Mouse (Mus musculus): ENCODE data around the gene Tmprss6. TPM values are rescaled to one million over a fixed set of nuclear protein-coding genes. Genes with fewer than 3 reads are reported as not detected.

Tmprss6 gene
- polyA plus RNA-seq (2015; fragmentation: Nextera tagmentation; extraction: Ambion mirVana) = 0.15 and 0.28 TPM in 2 replicates

GRCm38 (mm10) chr15:78468379-78468937 is at the start of gene Tmprss6:
Gene Tmprss6, minus strand, starts transcription at chr15:78468634.
- 87% methylated on average over 7 of the region's 7 CpGs for WGBS
- H3K4me1 ChIP-seq (replicated peaks) = no peaks in the 10 kb centered on the region
- H3K4me3 ChIP-seq = no peak within 1 kb of the TSS
- H3K9me3 ChIP-seq = no peaks in the 10 kb centered on the region
- no peak within 1 kb of the TSS for H3K9ac ChIP-seq
- ATAC-seq (ENCODE audit: low read depth) = no peak
- H3K27ac ChIP-seq (replicated peaks) = no peak within 1 kb of the TSS
- H3K36me3 ChIP-seq = no peaks in the 10 kb centered on the region
- no peaks in the 10 kb centered on the region for H3K27me3 ChIP-seq
- H3K4me2 ChIP-seq = no peak within 1 kb of the TSS

- 75% methylated on average over 7 of the region's 7 CpGs for WGBS
- Histone ChIP-seq H3K9ac (no peak overlapping the region), H3K9me3 (no peaks in the 10 kb centered on the region), H3K27me3 (no peaks in the 10 kb centered on the region), H3K36me3 (no peaks in the 10 kb centered on the region), H3K4me3 (no peak overlapping the region), H3K4me1 (replicated peaks) (no peaks in the 10 kb centered on the region; the same call in 1 of the 2 replicates), H3K4me2 (no peak overlapping the region), H3K27ac (replicated peaks) (no peak overlapping the region)
- no peak for ATAC-seq (ENCODE audit: low read depth)
Measured at GRCm38 (mm10) chr15:78518221-78518620, 49.8 kb upstream of the Tmprss6 start.

GRCm38 (mm10) chr15:78515759-78516158 is 47.3 kb upstream of the Tmprss6 start:
- Histone ChIP-seq H3K4me2 (no peak overlapping the region), H3K9me3 (no peaks in the 10 kb centered on the region), H3K27ac (replicated peaks) (no peak overlapping the region), H3K4me3 (no peak overlapping the region), H3K9ac (0 out of 2 replicates have a peak overlapping the region, but pooled peaks have one; percentile 3), H3K27me3 (no peaks in the 10 kb centered on the region), H3K36me3 (no peaks in the 10 kb centered on the region), H3K4me1 (replicated peaks) (no peaks in the 10 kb centered on the region; the same call in 1 of the 2 replicates)
- ATAC-seq (ENCODE audit: low read depth) = no peak
- WGBS = 92% methylated on average over 6 of the region's 6 CpGs

- Histone ChIP-seq H3K9ac (peak overlapping the region; percentile 28; the same call in 1 of the 2 replicates), H3K27me3 (no peaks in the 10 kb centered on the region), H3K27ac (replicated peaks) (no peak overlapping the region), H3K4me3 (no peak overlapping the region), H3K4me1 (replicated peaks) (peaks cover 9% of the 10 kb centered on the region), H3K9me3 (no peaks in the 10 kb centered on the region), H3K36me3 (no peaks in the 10 kb centered on the region), H3K4me2 (no peak overlapping the region)
- ATAC-seq (ENCODE audit: low read depth) = 0 out of 2 replicates have a peak, but pooled peaks have one; percentile 48
- WGBS = 30% methylated on average over 7 of the region's 7 CpGs
Measured at GRCm38 (mm10) chr15:78514393-78515146, 46.1 kb upstream of the Tmprss6 start.

GRCm38 (mm10) chr15:78513019-78513418 is 44.6 kb upstream of the Tmprss6 start:
- Histone ChIP-seq H3K9ac (no peak overlapping the region), H3K27ac (replicated peaks) (no peak overlapping the region), H3K4me2 (no peak overlapping the region), H3K9me3 (no peaks in the 10 kb centered on the region), H3K27me3 (no peaks in the 10 kb centered on the region), H3K36me3 (no peaks in the 10 kb centered on the region), H3K4me3 (no peak overlapping the region), H3K4me1 (replicated peaks) (peaks cover 9% of the 10 kb centered on the region)
- no peak for ATAC-seq (ENCODE audit: low read depth)
- 90% methylated on average over 14 of the region's 14 CpGs for WGBS

GRCm38 (mm10) chr15:78511951-78512350 is 43.5 kb upstream of the Tmprss6 start:
- Histone ChIP-seq H3K27me3 (no peaks in the 10 kb centered on the region), H3K4me2 (no peak overlapping the region), H3K36me3 (no peaks in the 10 kb centered on the region), H3K4me1 (replicated peaks) (peaks cover 9% of the 10 kb centered on the region), H3K9ac (no peak overlapping the region), H3K27ac (replicated peaks) (no peak overlapping the region), H3K4me3 (no peak overlapping the region), H3K9me3 (no peaks in the 10 kb centered on the region)
- no peak for ATAC-seq (ENCODE audit: low read depth)
- 84% methylated on average over 7 of the region's 7 CpGs for WGBS

GRCm38 (mm10) chr15:78510736-78511135 is 42.3 kb upstream of the Tmprss6 start:
- no peak overlapping the region for H3K4me3 ChIP-seq

GRCm38 (mm10) chr15:78510121-78510576 is 41.7 kb upstream of the Tmprss6 start:
- WGBS = 51% methylated on average over 8 of the region's 8 CpGs
- ATAC-seq (ENCODE audit: low read depth) = no peak
- H3K9me3 ChIP-seq = no peaks in the 10 kb centered on the region
- no peaks in the 10 kb centered on the region for H3K36me3 ChIP-seq
- H3K27ac ChIP-seq (replicated peaks) = peak overlapping the region; percentile 33
- H3K4me2 ChIP-seq = no peak overlapping the region; the same call in 1 of the 2 replicates
- no peaks in the 10 kb centered on the region for H3K27me3 ChIP-seq
- peaks cover 9% of the 10 kb centered on the region for H3K4me1 ChIP-seq (replicated peaks)
- H3K4me3 ChIP-seq = no peak overlapping the region
- 0 out of 2 replicates have a peak overlapping the region, but pooled peaks have one; percentile 45 for H3K9ac ChIP-seq

More at GRCm38 (mm10) chr15:78510736-78511135, 42.3 kb upstream of the Tmprss6 start:
- Histone ChIP-seq H3K4me2 (no peak overlapping the region), H3K9me3 (no peaks in the 10 kb centered on the region), H3K27me3 (no peaks in the 10 kb centered on the region), H3K36me3 (no peaks in the 10 kb centered on the region), H3K9ac (no peak overlapping the region), H3K27ac (replicated peaks) (no peak overlapping the region), H3K4me1 (replicated peaks) (peaks cover 9% of the 10 kb centered on the region)
- WGBS = 93% methylated on average over 6 of the region's 6 CpGs
- ATAC-seq (ENCODE audit: low read depth) = no peak

- 47% methylated on average over 12 of the region's 12 CpGs for WGBS
- 0 out of 2 replicates have a peak overlapping the region, but pooled peaks have one; percentile 45 for H3K9ac ChIP-seq
Measured at GRCm38 (mm10) chr15:78509297-78509899, 41.0 kb upstream of the Tmprss6 start.

GRCm38 (mm10) chr15:78508443-78508842 is 40.0 kb upstream of the Tmprss6 start:
- no peak overlapping the region for H3K4me3 ChIP-seq
- no peaks in the 10 kb centered on the region for H3K27me3 ChIP-seq
- 74% methylated on average over 7 of the region's 7 CpGs for WGBS
- H3K4me1 ChIP-seq (replicated peaks) = peaks cover 9% of the 10 kb centered on the region
- H3K4me2 ChIP-seq = no peak overlapping the region
- no peak for ATAC-seq (ENCODE audit: low read depth)
- no peak overlapping the region for H3K27ac ChIP-seq (replicated peaks)
- no peaks in the 10 kb centered on the region for H3K9me3 ChIP-seq
- H3K36me3 ChIP-seq = no peaks in the 10 kb centered on the region
- H3K9ac ChIP-seq = no peak overlapping the region

More at GRCm38 (mm10) chr15:78509297-78509899, 41.0 kb upstream of the Tmprss6 start:
- Histone ChIP-seq H3K27me3 (no peaks in the 10 kb centered on the region), H3K4me3 (no peak overlapping the region), H3K4me1 (replicated peaks) (peaks cover 9% of the 10 kb centered on the region), H3K27ac (replicated peaks) (peak overlapping the region; percentile 33), H3K4me2 (peak overlapping the region; percentile 30; the same call in 1 of the 2 replicates), H3K9me3 (no peaks in the 10 kb centered on the region), H3K36me3 (no peaks in the 10 kb centered on the region)
- ATAC-seq (ENCODE audit: low read depth) = no peak

- H3K27me3 ChIP-seq = no peaks in the 10 kb centered on the region
- no peak overlapping the region for H3K4me3 ChIP-seq
- peaks cover 9% of the 10 kb centered on the region for H3K4me1 ChIP-seq (replicated peaks)
- H3K36me3 ChIP-seq = no peaks in the 10 kb centered on the region
- H3K9ac ChIP-seq = no peak overlapping the region
- 85% methylated on average over 3 of the region's 3 CpGs for WGBS
- no peak overlapping the region for H3K27ac ChIP-seq (replicated peaks)
- no peak for ATAC-seq (ENCODE audit: low read depth)
- no peaks in the 10 kb centered on the region for H3K9me3 ChIP-seq
- no peak overlapping the region for H3K4me2 ChIP-seq
Measured at GRCm38 (mm10) chr15:78505541-78505940, 37.1 kb upstream of the Tmprss6 start.

GRCm38 (mm10) chr15:78504816-78505215 is 36.4 kb upstream of the Tmprss6 start:
- H3K4me2 ChIP-seq = no peak overlapping the region
- no peak overlapping the region for H3K27ac ChIP-seq (replicated peaks)
- no peak for ATAC-seq (ENCODE audit: low read depth)
- no peaks in the 10 kb centered on the region for H3K36me3 ChIP-seq
- H3K4me1 ChIP-seq (replicated peaks) = peaks cover 2% of the 10 kb centered on the region; the same call in 1 of the 2 replicates
- H3K27me3 ChIP-seq = no peaks in the 10 kb centered on the region
- WGBS = 93% methylated on average over 5 of the region's 5 CpGs
- H3K9ac ChIP-seq = no peak overlapping the region
- no peaks in the 10 kb centered on the region for H3K9me3 ChIP-seq
- H3K4me3 ChIP-seq = no peak overlapping the region

Measured in neural tube, embryonic 13.5 days (tissue).